Mouse (Mus musculus) intestine, postnatal 0 days (tissue): ENCODE data around the gene Gm21974. TPM values are rescaled to one million over a fixed set of nuclear protein-coding genes. Genes with fewer than 3 reads are reported as not detected.

Source experiments
- ATAC-seq: fragments of 200-750 bp; cut with Nextera tagmentation; 2 replicates; pipeline ENCODE4 v1.8.0; 2017; ENCODE audit warnings: mild to moderate bottlenecking, moderate TSS enrichment, moderate library complexity
- H3K27ac ChIP-seq: fragments of 300-500 bp; sonication (generic); 2 replicates; pipeline ENCODE4 v1.5.1; 2014; ENCODE audit warnings: mild to moderate bottlenecking, low read depth, low read length, moderate library complexity
- H3K27me3 ChIP-seq: fragments of 300-500 bp; sonication (generic); replicated peaks from 2 replicates; pipeline ENCODE4 v1.6.1; 2014; ENCODE audit warnings: low read length, mixed read lengths; ENCODE audit not compliant: control insufficient read depth, insufficient read depth
- H3K36me3 ChIP-seq: fragments of 300-500 bp; sonication (generic); 2 replicates; pipeline ENCODE4 v1.6.1; 2014; ENCODE audit warnings: mild to moderate bottlenecking, moderate library complexity; ENCODE audit not compliant: control insufficient read depth, insufficient read depth
- H3K4me1 ChIP-seq: fragments of 300-500 bp; sonication (generic); replicated peaks from 2 replicates; pipeline ENCODE4 v1.6.1; 2014; ENCODE audit warnings: antibody characterized with exemption, low read length, mixed read lengths; ENCODE audit not compliant: control insufficient read depth, insufficient read depth
- H3K4me2 ChIP-seq: fragments of 300-500 bp; sonication (generic); replicated peaks from 2 replicates; pipeline ENCODE4 v1.6.1; 2014; ENCODE audit warnings: low read depth, mild to moderate bottlenecking, moderate library complexity
- H3K4me3 ChIP-seq: fragments of 300-500 bp; sonication (generic); 2 replicates; pipeline ENCODE4 v1.5.1; 2014; ENCODE audit warnings: low read depth, low read length
- H3K9ac ChIP-seq: fragments of 300-500 bp; sonication (generic); 2 replicates; pipeline ENCODE4 v1.6.1; 2014; ENCODE audit warnings: mild to moderate bottlenecking, low read depth, low read length
- H3K9me3 ChIP-seq: fragments of 300-500 bp; sonication (generic); 2 replicates; pipeline ENCODE4 v1.6.1; 2016; ENCODE audit warnings: mixed run types; ENCODE audit not compliant: control insufficient read depth
- CTCF ChIP-seq: sonication (generic); IDR thresholded peaks from 2 replicates; pipeline ENCODE4 v1.5.1; 2016; ENCODE audit warnings: low read depth, mild to moderate bottlenecking, control low read depth, antibody characterized with exemption, moderate library complexity
- WGBS: fragments of 180-500 bp; shearing (Covaris S2); extraction: QIAGEN DNeasy Blood & Tissue Kit; methylation state at CpG from one replicate; pipeline ENCODE4 v1.1.7; 2014; 5-methylcytosine and 5-hydroxymethylcytosine counted together
- polyA plus RNA-seq: library from polyadenylated mRNA; unstranded; fragments of >200 nt; fragmentation: Nextera tagmentation; extraction: Ambion mirVana; gene quantifications from 2 replicates; pipeline ENCODE4 v1.2.1, GENCODE M21; 2015

The Gm21974 gene
- polyA plus RNA-seq, 1 experiment from 2014 or later: not detected

- WGBS: 78% methylated on average over 3 of the region's 3 CpGs
- Histone ChIP-seq H3K4me2 (no peak overlapping the region), H3K4me3 (no peak overlapping the region), H3K9me3 (no peaks in the 10 kb centered on the region), H3K27me3 (no peaks in the 10 kb centered on the region), H3K9ac (no peak overlapping the region), H3K4me1 (peaks cover 7% of the 10 kb centered on the region; the same call in 1 of the 2 replicates), H3K36me3 (peaks cover 75% of the 10 kb centered on the region), H3K27ac (no peak overlapping the region)
- no peak for ATAC-seq
- TF ChIP-seq CTCF: no peak
Observed at GRCm38 (mm10) chr7:127887781-127888180, 7.5 kb downstream of the Gm21974 start.

GRCm38 (mm10) chr7:127887191-127887590 lies 8.1 kb downstream of the Gm21974 start:
- Histone ChIP-seq H3K36me3 (peaks cover 76% of the 10 kb centered on the region), H3K4me3 (no peak overlapping the region), H3K4me1 (peaks cover 7% of the 10 kb centered on the region; the same call in 1 of the 2 replicates), H3K27ac (no peak overlapping the region), H3K9ac (no peak overlapping the region), H3K4me2 (no peak overlapping the region), H3K27me3 (no peaks in the 10 kb centered on the region), H3K9me3 (no peaks in the 10 kb centered on the region)
- TF ChIP-seq CTCF: no peak
- 77% methylated on average over 8 of the region's 8 CpGs for WGBS
- ATAC-seq: no peak

GRCm38 (mm10) chr7:127886551-127886950 lies 8.7 kb downstream of the Gm21974 start:
- no peak for ATAC-seq
- no peak for TF ChIP-seq CTCF
- WGBS: 75% methylated on average over 6 of the region's 6 CpGs
- Histone ChIP-seq H3K27me3 (no peaks in the 10 kb centered on the region), H3K4me2 (no peak overlapping the region), H3K9me3 (no peaks in the 10 kb centered on the region), H3K4me1 (peaks cover 7% of the 10 kb centered on the region; the same call in 1 of the 2 replicates), H3K9ac (no peak overlapping the region), H3K27ac (no peak overlapping the region), H3K36me3 (peaks cover 76% of the 10 kb centered on the region), H3K4me3 (no peak overlapping the region)

- Histone ChIP-seq H3K4me3 (no peak overlapping the region), H3K4me2 (no peak overlapping the region), H3K9ac (no peak overlapping the region), H3K4me1 (peaks cover 7% of the 10 kb centered on the region; the same call in 1 of the 2 replicates), H3K9me3 (no peaks in the 10 kb centered on the region), H3K27ac (no peak overlapping the region), H3K36me3 (peaks cover 78% of the 10 kb centered on the region), H3K27me3 (no peaks in the 10 kb centered on the region)
- ATAC-seq: no peak
- WGBS: 42% methylated on average over 6 of the region's 6 CpGs
- no peak for TF ChIP-seq CTCF
Observed at GRCm38 (mm10) chr7:127885951-127886350, 9.3 kb downstream of the Gm21974 start.

DNA sequence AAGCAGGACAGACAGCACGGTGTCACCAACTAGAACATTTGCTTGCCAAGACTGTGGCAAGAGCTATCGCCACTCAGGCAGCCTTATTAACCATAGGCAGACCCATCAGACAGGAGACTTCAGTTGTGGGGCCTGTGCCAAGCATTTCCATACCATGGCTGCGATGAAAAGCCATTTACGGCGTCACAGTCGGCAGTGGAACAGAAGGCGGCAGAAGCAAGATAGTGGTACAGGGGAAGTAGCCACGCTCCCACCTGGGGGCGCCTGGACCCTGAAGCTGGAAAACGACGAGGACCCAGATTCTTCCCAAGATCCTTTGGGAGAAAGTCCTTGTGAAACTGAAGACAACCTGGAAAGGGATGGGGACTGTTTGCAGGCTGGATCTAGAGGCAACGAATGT lies 14.8 kb downstream of the Gm21974 start:
- no peaks in the 10 kb centered on the region for H3K9me3 ChIP-seq
- no peak for TF ChIP-seq CTCF
- peaks cover 5% of the 10 kb centered on the region; the same call in 1 of the 2 replicates for H3K4me1 ChIP-seq
- peaks cover 66% of the 10 kb centered on the region for H3K36me3 ChIP-seq
- H3K27me3 ChIP-seq: no peaks in the 10 kb centered on the region
- 81% methylated on average over 12 of the region's 12 CpGs for WGBS
- no peak for ATAC-seq
- no peak overlapping the region for H3K27ac ChIP-seq
- no peak overlapping the region for H3K9ac ChIP-seq
- no peak overlapping the region for H3K4me3 ChIP-seq
- H3K4me2 ChIP-seq: no peak overlapping the region

GRCm38 (mm10) chr7:127879301-127879700 lies 16.0 kb downstream of the Gm21974 start:
- Histone ChIP-seq H3K9ac (no peak overlapping the region), H3K27ac (no peak overlapping the region), H3K4me2 (no peak overlapping the region), H3K36me3 (peaks cover 61% of the 10 kb centered on the region), H3K27me3 (no peaks in the 10 kb centered on the region), H3K4me1 (peaks cover 8% of the 10 kb centered on the region; the same call in 1 of the 2 replicates), H3K9me3 (no peaks in the 10 kb centered on the region), H3K4me3 (no peak overlapping the region)
- no peak for ATAC-seq
- WGBS: 96% methylated on average over 9 of the region's 9 CpGs
- no peak for TF ChIP-seq CTCF
